Mouse (Mus musculus) stomach, postnatal 0 days (tissue): ENCODE results near the gene Epyc.

Experiments
- CTCF ChIP-seq: IDR thresholded peaks from 2 replicates; pipeline ENCODE4 v1.5.1; 2016; ENCODE audit warnings: antibody characterized with exemption, low read depth, mild to moderate bottlenecking, moderate library complexity
- EP300 ChIP-seq: optimal IDR thresholded peaks from 2 replicates; pipeline ENCODE3; 2016; ENCODE audit warnings: antibody characterized with exemption

DNA sequence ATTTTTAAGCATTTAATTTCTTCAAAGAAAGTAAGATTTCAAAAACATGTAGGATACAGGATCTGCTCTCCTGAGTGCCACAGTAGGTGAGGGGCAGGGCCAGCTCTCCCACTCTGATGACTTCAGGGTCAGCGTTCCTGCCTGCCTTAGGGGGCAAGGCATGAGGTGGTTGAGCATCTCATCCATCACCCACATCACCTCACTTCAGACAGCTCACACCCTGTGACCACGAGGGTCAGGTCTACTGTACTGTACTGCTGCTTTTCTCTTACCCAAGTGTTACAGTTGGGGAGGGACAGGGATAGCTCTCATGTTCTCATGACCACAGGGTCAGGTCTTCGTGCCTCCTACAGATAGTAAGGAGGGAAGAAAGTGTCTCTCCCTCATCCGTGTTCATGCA, 42.1 kb upstream of the Epyc start:
- TF ChIP-seq CTCF (no peak), EP300 (no peak)
